Mouse (Mus musculus): ENCODE data around the gene Vmp1. TPM values are rescaled to one million over a fixed set of nuclear protein-coding genes. Genes with fewer than 3 reads are reported as not detected.

Gene Vmp1
- total and polyA plus RNA-seq, 3 experiments = 80.9 to 209 (median 167) TPM

DNA sequence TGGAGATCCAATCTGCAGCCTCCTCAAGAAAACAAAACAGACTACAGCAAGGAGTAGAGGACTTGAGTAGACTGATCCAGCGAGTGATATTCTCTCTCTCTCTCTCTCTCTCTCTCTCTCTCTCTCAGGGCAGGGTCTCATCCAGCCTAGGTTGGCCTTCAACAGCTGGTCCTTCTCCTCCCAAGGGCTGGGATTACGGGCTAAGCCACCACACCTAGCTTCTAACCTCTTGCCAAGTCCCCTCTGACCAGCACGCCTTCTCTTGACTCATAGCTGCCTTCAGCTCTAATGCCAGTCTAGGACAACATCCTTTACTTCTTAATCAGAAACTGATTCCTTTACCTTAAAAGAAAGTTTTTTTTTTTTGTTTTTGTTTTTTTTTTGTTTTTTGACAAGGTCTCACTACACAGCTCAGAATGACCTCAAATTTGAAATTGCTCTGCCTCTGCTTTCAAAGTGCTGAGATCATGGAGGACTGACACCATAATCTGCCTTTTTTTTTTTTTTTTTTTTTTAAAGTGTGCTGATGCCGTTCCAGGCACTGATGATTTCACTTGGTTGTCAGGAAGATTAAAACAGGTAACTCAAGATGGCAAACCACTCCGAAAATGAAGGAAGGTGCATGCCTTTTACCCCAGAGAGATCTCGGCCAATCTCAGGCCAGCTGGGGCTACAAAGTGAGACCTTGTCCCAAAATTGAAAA is 105.4 kb downstream of the Vmp1 start (continued):
- no peak for TF ChIP-seq UBTF (IDR thresholded peaks at IDR 0.05; ENCODE audit: low read depth, low read length)
- TF ChIP-seq MXI1 (IDR thresholded peaks at IDR 0.05; ENCODE audit: low read depth, low read length) = no peak; the same call in 1 of the 2 replicates

GRCm38 (mm10) chr11:86577231-86577630 is 106.4 kb downstream of the Vmp1 start:
- Histone ChIP-seq H3K79me2 (replicated peaks; ENCODE audit: control insufficient read depth, extremely low read depth, insufficient read depth, poor library complexity, severe bottlenecking) (no peaks in the 10 kb centered on the region), H3K36me3 (replicated peaks in 1 of 2; ENCODE audit: control insufficient read depth in 1 of 2, insufficient read depth in 1 of 2, low read length in 1 of 2) (no peaks in the 10 kb centered on the region), H3K9ac (ENCODE audit: insufficient read depth, low read depth) (peak overlapping the region; percentile 99), H3K9me3 (replicated peaks; ENCODE audit: low read length) (no peaks in the 10 kb centered on the region), H3K4me1 (ENCODE audit: control insufficient read depth in 1 of 2, insufficient read depth in 2 of 2) (peaks cover 45 to 91% of the 10 kb centered on the region in 2 experiments), H3K27ac (ENCODE audit: insufficient read depth, low read depth) (peak overlapping the region; percentile 91), H3K27me3 (replicated peaks) (no peaks in the 10 kb centered on the region), H3K4me2 (ENCODE audit: insufficient read depth, low read depth, poor library complexity, severe bottlenecking) (peak overlapping the region; percentile 86), H3K4me3 (replicated peaks in 1 of 3; ENCODE audit: low read depth in 2 of 3, low read length in 2 of 3, poor library complexity in 1 of 3) (peak overlapping the region in 1 of 3 experiments; percentile 30)
- in situ Hi-C loops (cut with MboI; ENCODE audit: low pct_ligation_motif_present, low pct_unique_long_range_greater_than_20kb, low sequenced_read_pairs) = loop anchor here (5.0 to 10.0 kb wide), 2 partner anchors 75 to 428 kb away; no protein-coding TSS in a partner anchor
- dilution Hi-C loops (cut with MboI; ENCODE audit: extremely low pct_ligation_motif_present, extremely low pct_unique_long_range_greater_than_20kb, low sequenced_read_pairs) = no loop called here
- DNase-seq (ENCODE audit: extremely low read depth) = peak; percentile 91
- peak; percentile 98 for TF ChIP-seq IRF4 (IDR thresholded peaks at IDR 0.05; ENCODE audit: low read depth, low read length)
- TF ChIP-seq BHLHE40 (IDR thresholded peaks at IDR 0.05; ENCODE audit: low read depth, low read length) = peak; percentile 97
- TF ChIP-seq CHD1 (IDR thresholded peaks at IDR 0.05; ENCODE audit: low read depth, low read length) = no peak; the same call in 1 of the 2 replicates
- peak; percentile 22 for TF ChIP-seq RAD21 (IDR thresholded peaks at IDR 0.05; ENCODE audit: low read depth, low read length)
- peak; percentile 96 for TF ChIP-seq ETS1 (conservative IDR thresholded peaks at IDR 0.05; ENCODE audit: low read depth, low read length)
- TF ChIP-seq MAZ (IDR thresholded peaks at IDR 0.05; ENCODE audit: low read depth, low read length) = 0 out of 2 replicates have a peak, but pooled peaks have one; percentile 70
- TF ChIP-seq MYC (IDR thresholded peaks at IDR 0.05; ENCODE audit: low read depth, low read length) = peak; percentile 83
- TF ChIP-seq JUN (IDR thresholded peaks at IDR 0.05; ENCODE audit: insufficient read depth, low read depth, low read length) = peak; percentile 68
- TF ChIP-seq JUND (conservative IDR thresholded peaks at IDR 0.05; ENCODE audit: low read depth, low read length) = peak; percentile 85
- TF ChIP-seq ELF1 (IDR thresholded peaks at IDR 0.05; ENCODE audit: low read depth, low read length) = peak; percentile 92
- peak; percentile 88 for TF ChIP-seq RCOR1 (conservative IDR thresholded peaks at IDR 0.05; ENCODE audit: low read depth, low read length)
- TF ChIP-seq TCF12 (IDR thresholded peaks at IDR 0.05; ENCODE audit: low read depth, low read length) = peak; percentile 94
- TF ChIP-seq USF1 (IDR thresholded peaks at IDR 0.05; ENCODE audit: low read depth, low read length) = no peak
- TF ChIP-seq HCFC1 (IDR thresholded peaks at IDR 0.05; ENCODE audit: low read depth, low read length) = peak; percentile 61; the same call in 1 of the 2 replicates
- 0 out of 2 replicates have a peak, but pooled peaks have one; percentile 66 for TF ChIP-seq POLR2AphosphoS2 (IDR thresholded peaks at IDR 0.05; ENCODE audit: low read depth, low read length)
- peak; percentile 8; the same call in 1 of the 2 replicates for TF ChIP-seq MAFK (IDR thresholded peaks at IDR 0.05; ENCODE audit: insufficient replicate concordance, low read length)
- no peak for TF ChIP-seq USF2 (conservative IDR thresholded peaks at IDR 0.05; ENCODE audit: low read depth, low read length)
- no peak for TF ChIP-seq SMC3 (IDR thresholded peaks at IDR 0.05; ENCODE audit: low read depth, low read length)
- peak; percentile 77; the same call in 1 of the 2 replicates for TF ChIP-seq CHD2 (IDR thresholded peaks at IDR 0.05; ENCODE audit: low read length)
- TF ChIP-seq ZC3H11A (IDR thresholded peaks at IDR 0.05; ENCODE audit: low read depth, low read length) = no peak
- peak; percentile 74 for TF ChIP-seq POLR2A (IDR thresholded peaks at IDR 0.05; ENCODE audit: low read depth, low read length)
- TF ChIP-seq NELFE (IDR thresholded peaks at IDR 0.05; ENCODE audit: low read depth, low read length) = peak; percentile 48
- TF ChIP-seq GABPA (IDR thresholded peaks at IDR 0.05; ENCODE audit: insufficient replicate concordance, low read depth, low read length) = no peak
- TF ChIP-seq NRF1 (IDR thresholded peaks at IDR 0.05; ENCODE audit: low read depth, low read length) = no peak
- TF ChIP-seq ZMIZ1 (IDR thresholded peaks at IDR 0.05; ENCODE audit: low read depth, low read length) = peak; percentile 72
- TF ChIP-seq MAX (IDR thresholded peaks at IDR 0.05; ENCODE audit: low read length) = peak; percentile 44; the same call in 1 of the 2 replicates
- peak; percentile 72; the same call in 1 of the 2 replicates for TF ChIP-seq MXI1 (IDR thresholded peaks at IDR 0.05; ENCODE audit: low read depth, low read length)
- no peak for TF ChIP-seq UBTF (IDR thresholded peaks at IDR 0.05; ENCODE audit: low read depth, low read length)
- TF ChIP-seq ZKSCAN1 (IDR thresholded peaks at IDR 0.05; ENCODE audit: borderline replicate concordance, low read depth, low read length) = no peak
- TF ChIP-seq SIN3A (IDR thresholded peaks at IDR 0.05; ENCODE audit: low read length) = peak; percentile 89
- no peak for TF ChIP-seq ZNF384 (IDR thresholded peaks at IDR 0.05; ENCODE audit: low read depth, low read length)
- peak; percentile 95 for TF ChIP-seq TBP (conservative IDR thresholded peaks at IDR 0.05; ENCODE audit: low read depth, low read length)
- TF ChIP-seq KAT2A (IDR thresholded peaks at IDR 0.05; ENCODE audit: insufficient replicate concordance, low read length) = no peak
- TF ChIP-seq CTCF (conservative IDR thresholded peaks at IDR 0.05 in 1 of 2, IDR thresholded peaks at IDR 0.05 in 1 of 2; ENCODE audit: low read depth in 2 of 2, low read length in 2 of 2) = 0 out of 4 replicates have a peak, but pooled peaks of 1 of the 2 experiments have one; percentile 3
- no peak for TF ChIP-seq E2F4 (IDR thresholded peaks at IDR 0.05; ENCODE audit: insufficient replicate concordance, low read depth, low read length)

Data from CH12.LX (cell line).